Mouse (Mus musculus) ES-E14 (cell line): ENCODE results near the gene Med27.

Experiments used
- CHD2 ChIP-seq: IDR thresholded peaks from 2 replicates; pipeline ENCODE4 v1.6.1; 2014; ENCODE audit warnings: mild to moderate bottlenecking, low read depth, low read length, inconsistent platforms
- HCFC1 ChIP-seq: IDR thresholded peaks from 2 replicates; pipeline ENCODE4 v1.6.1; 2012; ENCODE audit warnings: low read length, inconsistent platforms, borderline replicate concordance; ENCODE audit not compliant: insufficient read depth
- MAFK ChIP-seq: IDR thresholded peaks from 2 replicates; pipeline ENCODE4 v1.6.1; 2014; ENCODE audit warnings: mild to moderate bottlenecking, low read depth, low read length, inconsistent platforms; ENCODE audit not compliant: insufficient read depth
- ZC3H11A ChIP-seq: IDR thresholded peaks from 2 replicates; pipeline ENCODE4 v1.6.1; 2012; ENCODE audit warnings: low read depth, mild to moderate bottlenecking, inconsistent platforms, low read length, borderline replicate concordance
- ZNF384 ChIP-seq: IDR thresholded peaks from 2 replicates; pipeline ENCODE4 v1.6.1; 2012; ENCODE audit warnings: low read depth, low read length, inconsistent platforms

DNA sequence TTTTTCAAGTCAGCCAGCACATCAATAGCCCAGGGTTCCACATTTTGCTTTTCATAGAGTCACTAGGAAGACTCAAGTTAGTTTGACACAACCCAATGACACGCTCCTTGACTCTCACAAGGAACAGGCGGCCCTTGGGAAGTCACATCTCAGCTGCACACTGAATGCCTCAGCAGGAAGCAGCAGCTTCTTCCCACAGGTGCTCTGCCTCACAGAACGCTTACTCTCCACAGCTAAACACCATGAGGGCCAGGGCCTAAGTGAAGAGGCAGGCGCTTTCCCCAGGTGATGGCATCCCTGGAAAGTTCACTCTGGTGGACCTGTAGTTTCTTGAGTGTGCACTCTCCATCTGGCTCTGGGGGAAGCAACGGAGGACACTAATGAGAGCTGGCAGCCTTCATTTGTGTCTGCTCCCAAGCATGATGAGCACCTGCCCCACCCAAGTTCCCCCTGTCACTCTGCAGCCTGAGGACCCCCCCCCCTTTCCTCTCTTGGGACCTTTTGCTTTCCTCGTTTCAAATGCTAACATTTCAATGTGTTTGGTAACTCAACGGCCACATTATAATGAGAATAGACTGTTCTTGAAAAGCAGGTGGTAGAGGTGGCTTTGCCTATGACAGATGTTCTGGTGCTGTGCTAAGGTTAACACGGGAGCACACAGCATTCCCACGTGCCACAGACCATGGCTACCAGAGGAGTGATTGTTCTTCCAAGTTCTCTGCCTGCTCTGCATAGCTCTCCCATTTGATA lies 154.2 kb downstream of the Med27 start:
- TF ChIP-seq HCFC1 (no peak), MAFK (no peak), CHD2 (no peak), ZNF384 (no peak), ZC3H11A (no peak)
